Mouse (Mus musculus) heart, adult 2 months (tissue): ENCODE measurements around the gene Trpm8. TPM values are rescaled to one million over a fixed set of nuclear protein-coding genes. Genes with fewer than 3 reads are reported as not detected.

Source experiments
- DNase-seq, 2 experiments: peaks; one replicate each; pipeline ENCODE4 v3.0.0; 2021
- H3K27ac ChIP-seq: fragments of 200-600 bp; 2 replicates; pipeline ENCODE4 v1.8.1; 2022
- H3K27me3 ChIP-seq: fragments of 200-500 bp; 2 replicates; pipeline ENCODE4 v1.6.1; 2012; ENCODE audit warnings: mild to moderate bottlenecking, low read length, inconsistent platforms, mixed read lengths; ENCODE audit not compliant: control insufficient read depth, insufficient read depth
- H3K36me3 ChIP-seq: fragments of 200-500 bp; 2 replicates; pipeline ENCODE4 v1.6.1; 2012; ENCODE audit warnings: low read length, inconsistent platforms; ENCODE audit not compliant: control insufficient read depth, insufficient read depth
- H3K4me1 ChIP-seq: fragments of 200-500 bp; 2 replicates; pipeline ENCODE4 v1.6.1; 2011; ENCODE audit warnings: low read length; ENCODE audit not compliant: control insufficient read depth, insufficient read depth
- H3K4me3 ChIP-seq: fragments of 200-600 bp; 2 replicates; pipeline ENCODE4 v1.8.1; 2022
- H3K79me2 ChIP-seq: fragments of 200-500 bp; replicated peaks from 2 replicates; pipeline ENCODE4 v1.6.1; 2012; ENCODE audit warnings: mild to moderate bottlenecking, inconsistent platforms, low read length, moderate library complexity, mixed read lengths; ENCODE audit not compliant: control insufficient read depth, insufficient read depth
- H3K9ac ChIP-seq: fragments of 200-500 bp; 2 replicates; pipeline ENCODE4 v1.6.1; 2012; ENCODE audit warnings: low read depth, mild to moderate bottlenecking, control low read depth, inconsistent platforms, low read length, mixed read lengths
- CTCF ChIP-seq: fragments of 200-600 bp; IDR thresholded peaks from 2 replicates; pipeline ENCODE4 v1.8.1; 2022; ENCODE audit warnings: antibody characterized with exemption, mild to moderate bottlenecking, moderate library complexity
- EP300 ChIP-seq: fragments of 200-500 bp; IDR thresholded peaks from 2 replicates; pipeline ENCODE4 v1.6.1; 2011; ENCODE audit warnings: low read depth, low read length, control low read depth; ENCODE audit not compliant: insufficient read depth
- POLR2A ChIP-seq: fragments of 200-500 bp; IDR thresholded peaks from 2 replicates; pipeline ENCODE4 v1.6.1; 2011; ENCODE audit warnings: mild to moderate bottlenecking, low read depth, low read length, control low read depth; ENCODE audit not compliant: insufficient read depth
- WGBS: fragments of 180-500 bp; shearing (Covaris S2); methylation state at CpG from one replicate; pipeline ENCODE4 v1.1.7; 2018; 5-methylcytosine and 5-hydroxymethylcytosine counted together
- intact Hi-C: fragments of 180-260 bp; cut with DNase I; formaldehyde crosslinking; loops from one replicate; pipeline ENCODE4 v1.15.1; 2025
- polyA plus RNA-seq: library from polyadenylated mRNA; depleted of rRNA; stranded (reverse); fragments of >200 nt; gene quantifications from 2 replicates; pipeline ENCODE4 v1.2.3, GENCODE M21; 2012
- total RNA-seq, 2 experiments: library from RNA; stranded (reverse); gene quantifications; 2 replicates each; pipeline ENCODE4 v1.2.3; 2021

Trpm8 gene
- total and polyA plus RNA-seq, 3 experiments: not detected

DNA sequence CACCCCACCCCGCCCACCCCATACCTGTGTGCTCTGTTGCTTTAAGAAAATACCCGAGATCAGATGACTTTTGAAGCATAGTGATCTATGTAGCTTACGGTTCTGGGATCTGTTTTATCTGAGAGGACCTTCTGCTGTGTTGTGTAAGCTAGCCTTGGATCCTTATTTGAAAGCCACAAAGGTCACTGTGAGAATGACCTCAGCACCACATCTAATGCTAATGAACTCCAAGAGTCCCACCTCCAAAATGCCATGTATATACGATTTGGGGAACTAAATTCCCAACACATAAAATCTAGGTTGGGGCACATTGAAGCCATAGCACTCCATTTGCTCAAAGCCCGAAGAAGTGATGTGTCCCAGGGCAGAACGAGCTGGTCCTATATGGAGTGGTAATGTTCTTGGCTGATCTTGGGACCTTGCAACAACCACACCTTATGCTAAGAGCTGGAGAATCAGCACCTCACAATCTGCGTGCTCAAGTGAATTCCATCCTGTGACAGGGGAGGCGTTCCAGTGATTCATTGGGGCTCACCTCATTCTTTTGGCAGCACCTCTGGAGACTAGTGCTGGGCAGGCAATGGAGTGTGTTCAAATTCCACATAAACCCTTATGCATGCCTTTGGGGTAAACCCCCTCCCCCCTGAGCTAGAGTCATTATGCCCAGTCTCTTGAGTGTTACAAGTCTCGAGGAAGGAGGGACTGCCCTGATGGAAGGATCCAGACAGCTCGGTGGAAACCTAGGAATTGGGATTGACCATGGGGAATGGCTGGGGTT is 20.4 kb upstream of the Trpm8 start:
- H3K4me1 ChIP-seq: peaks cover 3% of the 10 kb centered on the region
- H3K27ac ChIP-seq: no peak overlapping the region
- intact Hi-C loops: no loop called here
- TF ChIP-seq CTCF: no peak
- no peak for TF ChIP-seq POLR2A
- no peak for TF ChIP-seq EP300
- no peak overlapping the region for H3K4me3 ChIP-seq
- 75% methylated on average over 10 of the region's 10 CpGs for WGBS
- H3K9ac ChIP-seq: no peak overlapping the region
- H3K36me3 ChIP-seq: no peaks in the 10 kb centered on the region
- H3K79me2 ChIP-seq: no peaks in the 10 kb centered on the region
- DNase-seq: peak in 1 of 2 experiments; percentile 38
- H3K27me3 ChIP-seq: no peaks in the 10 kb centered on the region

DNA sequence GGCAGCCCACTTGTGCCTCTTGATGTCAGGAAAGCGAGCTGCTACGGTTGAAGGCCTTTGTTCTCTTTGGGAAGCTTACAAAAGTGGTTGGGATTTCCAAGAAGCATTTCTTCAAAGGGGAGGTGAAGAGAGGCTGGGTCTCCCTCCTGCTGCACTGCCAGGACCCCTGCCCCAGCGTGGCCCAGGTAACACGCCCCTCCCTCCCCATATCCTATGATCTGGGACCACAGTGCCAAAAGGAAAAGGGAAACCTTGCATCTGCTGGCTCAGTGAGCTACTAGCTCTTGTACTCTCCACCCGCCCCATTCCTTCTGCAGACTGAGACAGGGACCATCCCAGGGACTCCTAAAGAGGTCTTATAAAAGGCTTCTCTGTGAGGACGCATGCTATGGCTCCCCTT is 19.8 kb upstream of the Trpm8 start:
- intact Hi-C loops: no loop called here
- Histone ChIP-seq H3K79me2 (no peaks in the 10 kb centered on the region), H3K36me3 (no peaks in the 10 kb centered on the region), H3K9ac (no peak overlapping the region), H3K27ac (no peak overlapping the region), H3K4me1 (peaks cover 3% of the 10 kb centered on the region), H3K4me3 (no peak overlapping the region), H3K27me3 (no peaks in the 10 kb centered on the region)
- 80% methylated on average over 6 of the region's 6 CpGs for WGBS
- TF ChIP-seq CTCF: no peak
- DNase-seq: peak in 1 of 2 experiments; percentile 44

DNA sequence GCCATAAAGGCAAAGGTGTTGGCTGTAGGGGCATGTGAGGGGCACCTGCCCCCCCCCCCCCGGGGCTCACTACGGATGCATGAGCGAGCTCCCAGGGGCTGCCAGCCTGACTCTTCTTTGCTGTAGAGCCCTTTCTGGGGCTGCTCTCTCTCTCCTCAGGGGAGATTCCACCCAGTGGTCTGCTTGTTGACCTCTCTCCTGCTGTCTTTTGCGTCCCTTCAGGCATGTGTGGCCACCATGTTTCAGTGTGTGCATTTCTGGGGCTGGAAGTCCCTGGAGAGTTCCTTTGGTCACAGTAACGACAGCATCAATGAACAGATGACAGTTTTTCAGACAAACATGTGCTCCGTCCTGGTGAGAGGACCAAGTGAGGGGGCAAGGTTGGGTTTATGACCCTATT is 19.1 kb upstream of the Trpm8 start:
- intact Hi-C loops: no loop called here
- Histone ChIP-seq H3K79me2 (no peaks in the 10 kb centered on the region), H3K9ac (no peak overlapping the region), H3K4me3 (no peak overlapping the region), H3K27me3 (no peaks in the 10 kb centered on the region), H3K4me1 (peaks cover 3% of the 10 kb centered on the region), H3K27ac (no peak overlapping the region), H3K36me3 (no peaks in the 10 kb centered on the region)
- no peak for TF ChIP-seq CTCF
- TF ChIP-seq POLR2A: no peak
- TF ChIP-seq EP300: no peak
- 63% methylated on average over 6 of the region's 6 CpGs for WGBS
- DNase-seq: no peak

DNA sequence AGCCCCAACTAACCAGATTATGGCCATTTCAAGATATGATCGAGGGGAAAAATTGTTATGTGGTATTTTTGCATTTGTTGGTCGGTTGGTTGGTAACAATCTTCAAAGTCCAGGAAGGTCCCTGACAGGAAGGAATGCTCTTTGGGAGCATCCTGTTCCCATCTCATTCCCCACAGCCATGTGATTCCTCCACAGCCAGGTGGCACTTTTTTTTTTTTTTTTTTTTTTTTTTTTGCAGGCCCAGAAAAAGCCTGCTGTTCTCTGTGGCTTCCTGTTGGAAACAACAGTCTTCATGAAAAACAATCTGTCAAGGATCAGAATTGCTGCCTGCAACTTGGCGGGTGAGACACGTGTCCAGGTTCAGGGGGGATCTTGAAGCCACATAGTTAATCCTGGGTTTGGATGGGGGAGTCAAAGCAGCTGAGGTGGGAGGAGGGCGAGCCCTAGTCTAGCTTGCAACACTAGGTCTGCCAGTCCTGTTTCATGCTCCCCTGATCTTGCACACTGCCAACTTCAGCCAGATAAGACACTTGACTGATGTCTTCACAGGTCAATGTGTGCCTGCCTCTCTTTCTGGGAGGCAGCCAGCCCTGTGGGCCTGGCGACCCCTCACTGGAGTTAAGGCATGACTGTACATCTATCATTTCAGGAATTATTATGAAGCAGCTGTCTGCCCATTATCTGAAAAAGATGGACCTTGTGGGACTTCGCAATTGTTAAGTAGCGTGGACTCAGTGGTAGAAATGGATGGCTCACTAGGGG is 18.4 kb upstream of the Trpm8 start:
- no peak overlapping the region for H3K9ac ChIP-seq
- TF ChIP-seq EP300 (no peak), CTCF (no peak), POLR2A (no peak)
- intact Hi-C loops: no loop called here
- H3K4me3 ChIP-seq: no peak overlapping the region
- H3K27ac ChIP-seq: no peak overlapping the region
- H3K79me2 ChIP-seq: no peaks in the 10 kb centered on the region
- H3K27me3 ChIP-seq: no peaks in the 10 kb centered on the region
- 53% methylated on average over 8 of the region's 8 CpGs for WGBS
- peaks cover 3% of the 10 kb centered on the region for H3K4me1 ChIP-seq
- DNase-seq: peak; percentile 57 to 67
- no peaks in the 10 kb centered on the region for H3K36me3 ChIP-seq

DNA sequence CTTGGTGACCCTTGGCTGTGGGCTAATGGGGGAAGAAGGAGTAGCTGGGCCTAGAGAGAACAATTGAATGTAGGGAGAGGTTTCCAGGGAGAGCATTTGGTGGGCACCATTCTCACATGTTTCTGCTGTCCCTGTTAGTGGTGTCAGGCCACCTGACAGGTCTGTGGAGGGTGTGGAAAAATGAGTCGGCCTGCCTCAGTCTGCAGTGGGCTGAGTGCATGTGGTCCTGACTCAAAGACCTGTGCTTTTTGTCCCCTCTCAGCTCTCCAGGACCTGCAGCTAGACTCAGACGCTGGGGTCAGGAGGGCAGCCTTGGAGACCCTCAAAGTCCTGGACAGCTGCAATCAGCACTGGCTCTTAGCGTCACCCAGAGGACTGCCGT is 17.8 kb upstream of the Trpm8 start:
- TF ChIP-seq EP300 (no peak), CTCF (no peak), POLR2A (no peak)
- WGBS: 73% methylated on average over 4 of the region's 4 CpGs
- Histone ChIP-seq H3K27me3 (no peaks in the 10 kb centered on the region), H3K79me2 (no peaks in the 10 kb centered on the region), H3K27ac (no peak overlapping the region), H3K4me3 (no peak overlapping the region), H3K36me3 (no peaks in the 10 kb centered on the region), H3K9ac (no peak overlapping the region), H3K4me1 (peaks cover 3% of the 10 kb centered on the region)
- intact Hi-C loops: no loop called here
- DNase-seq: peak in 1 of 2 experiments; percentile 44

DNA sequence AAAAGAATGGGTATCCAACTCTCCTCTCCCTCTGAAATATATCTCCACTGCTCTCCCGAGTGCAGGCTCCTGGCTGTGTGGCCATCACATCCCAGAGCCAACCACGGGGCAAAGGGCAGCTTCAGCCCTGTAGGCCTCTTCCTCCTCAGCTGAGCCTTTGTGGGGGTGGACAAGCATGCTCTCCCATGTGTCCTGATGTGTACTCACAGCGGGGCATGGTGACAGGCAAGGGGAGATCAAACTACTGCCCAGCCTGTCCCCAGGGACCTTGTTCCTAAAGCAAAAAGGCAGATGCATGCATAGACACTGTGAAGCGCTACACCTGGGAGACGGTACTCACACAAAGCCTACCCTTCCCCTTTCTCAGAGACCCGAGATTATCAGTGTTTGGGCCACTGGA is 17.3 kb upstream of the Trpm8 start:
- TF ChIP-seq EP300 (no peak), CTCF (no peak), POLR2A (no peak)
- H3K27me3 ChIP-seq: no peaks in the 10 kb centered on the region
- no peak overlapping the region for H3K9ac ChIP-seq
- peak in 1 of 2 experiments; percentile 60 for DNase-seq
- intact Hi-C loops: no loop called here
- no peaks in the 10 kb centered on the region for H3K36me3 ChIP-seq
- 66% methylated on average over 6 of the region's 6 CpGs for WGBS
- H3K4me3 ChIP-seq: no peak overlapping the region
- no peak overlapping the region for H3K27ac ChIP-seq
- H3K79me2 ChIP-seq: no peaks in the 10 kb centered on the region
- H3K4me1 ChIP-seq: peaks cover 3% of the 10 kb centered on the region
